Mouse (Mus musculus) intestine, embryonic 16.5 days (tissue): Measurements from ENCODE around the gene Cdan1. TPM values are rescaled to one million over a fixed set of nuclear protein-coding genes. Genes with fewer than 3 reads are reported as not detected.
"Not testable (repeated sequence)": the region's sequence is repeated elsewhere in the genome, so short reads cannot be mapped to it uniquely, and the experiment has no call there.

Experiments used
- ATAC-seq: fragments of 200-750 bp; cut with Nextera tagmentation; 2 replicates; pipeline ENCODE4 v1.8.0; 2017; ENCODE audit warnings: moderate TSS enrichment, moderate library complexity
- H3K27ac ChIP-seq: fragments of 300-500 bp; sonication (generic); 2 replicates; pipeline ENCODE4 v1.5.1; 2014; ENCODE audit warnings: mild to moderate bottlenecking, low read length
- H3K27me3 ChIP-seq: fragments of 300-500 bp; sonication (generic); replicated peaks from 2 replicates; pipeline ENCODE4 v1.6.1; 2014; ENCODE audit warnings: low read length, control low read depth, mixed read lengths; ENCODE audit not compliant: control insufficient read depth, insufficient read depth
- H3K36me3 ChIP-seq: fragments of 300-500 bp; sonication (generic); 2 replicates; pipeline ENCODE4 v1.6.1; 2014; ENCODE audit warnings: low read length, control low read depth; ENCODE audit not compliant: control insufficient read depth, insufficient read depth
- H3K4me1 ChIP-seq: fragments of 300-500 bp; sonication (generic); 2 replicates; pipeline ENCODE4 v1.6.1; 2014; ENCODE audit warnings: low read length, control low read depth, mixed read lengths; ENCODE audit not compliant: control insufficient read depth, insufficient read depth
- H3K4me2 ChIP-seq: fragments of 300-500 bp; sonication (generic); 2 replicates; pipeline ENCODE4 v1.6.1; 2014; ENCODE audit warnings: low read depth, low read length, control low read depth
- H3K4me3 ChIP-seq: fragments of 300-500 bp; sonication (generic); 2 replicates; pipeline ENCODE4 v1.5.1; 2014; ENCODE audit warnings: mild to moderate bottlenecking, low read length
- H3K9ac ChIP-seq: fragments of 300-500 bp; sonication (generic); 2 replicates; pipeline ENCODE4 v1.6.1; 2014; ENCODE audit warnings: low read depth, low read length
- H3K9me3 ChIP-seq: fragments of 300-500 bp; sonication (generic); 2 replicates; pipeline ENCODE4 v1.6.1; 2016; ENCODE audit warnings: low read length, control low read depth; ENCODE audit not compliant: control insufficient read depth
- WGBS: fragments of 180-500 bp; shearing (Covaris S2); extraction: QIAGEN DNeasy Blood & Tissue Kit; methylation state at CpG from one replicate; pipeline ENCODE4 v1.1.7; 2014; 5-methylcytosine and 5-hydroxymethylcytosine counted together
- polyA plus RNA-seq: library from polyadenylated mRNA; unstranded; fragments of >200 nt; fragmentation: Nextera tagmentation; extraction: Ambion mirVana; gene quantifications from 2 replicates; pipeline ENCODE4 v1.2.1, GENCODE M21; 2015

The Cdan1 gene
- polyA plus RNA-seq, 1 experiment from 2014 or later: 4.1 TPM

DNA sequence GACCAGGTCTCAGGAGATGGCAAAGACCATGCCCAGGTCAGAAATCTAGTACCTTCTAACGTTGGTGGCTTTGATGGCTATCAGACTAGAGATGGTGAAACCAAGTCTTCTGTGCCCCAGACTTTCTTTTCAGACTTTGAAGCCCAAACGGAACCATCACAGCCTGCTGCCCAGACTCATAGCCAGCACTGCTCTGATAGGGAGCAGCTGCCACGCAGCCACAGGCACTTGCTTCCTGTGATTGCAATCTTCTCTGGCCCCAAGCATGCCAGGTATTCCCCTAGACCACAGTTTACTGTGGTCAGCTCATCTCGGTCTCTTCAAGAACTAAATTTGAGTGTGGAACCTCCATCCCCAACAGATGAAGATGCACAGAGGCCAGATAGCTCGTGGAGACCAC is 147.3 kb downstream of the Cdan1 start:
- no peaks in the 10 kb centered on the region for H3K4me1 ChIP-seq
- H3K36me3 ChIP-seq: no peaks in the 10 kb centered on the region
- H3K9me3 ChIP-seq: no peaks in the 10 kb centered on the region
- no peak for ATAC-seq
- no peaks in the 10 kb centered on the region for H3K27me3 ChIP-seq
- H3K9ac ChIP-seq: no peak overlapping the region
- H3K4me2 ChIP-seq: no peak overlapping the region
- H3K27ac ChIP-seq: no peak overlapping the region
- 76% methylated on average over 5 of the region's 5 CpGs for WGBS
- H3K4me3 ChIP-seq: no peak overlapping the region

- 82% methylated on average over 3 of the region's 3 CpGs for WGBS
- Histone ChIP-seq H3K9ac (no peak overlapping the region), H3K4me3 (no peak overlapping the region), H3K4me2 (no peak overlapping the region), H3K4me1 (no peaks in the 10 kb centered on the region), H3K27ac (no peak overlapping the region), H3K27me3 (no peaks in the 10 kb centered on the region), H3K36me3 (no peaks in the 10 kb centered on the region), H3K9me3 (no peaks in the 10 kb centered on the region)
- no peak for ATAC-seq
Measured at GRCm38 (mm10) chr2:120700379-120700885, 149.5 kb downstream of the Cdan1 start.

DNA sequence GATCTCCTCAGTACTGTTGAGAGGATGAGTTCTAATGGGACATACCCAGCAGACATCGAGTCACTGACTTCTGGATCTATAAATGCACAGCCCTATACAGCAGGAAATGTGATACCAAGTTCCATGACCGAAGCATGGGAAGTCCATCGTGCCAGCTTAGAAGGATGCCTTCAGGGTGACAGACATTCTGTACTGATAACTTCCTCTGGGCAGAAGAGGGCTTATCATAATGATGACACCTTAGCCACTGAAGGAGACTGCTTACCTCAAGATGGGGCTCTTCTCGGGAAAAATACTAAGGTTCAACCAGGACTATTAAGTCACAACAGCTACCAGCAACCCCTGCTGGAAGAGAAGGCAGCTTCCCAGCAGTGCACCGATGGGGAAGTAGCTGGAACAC is 152.2 kb downstream of the Cdan1 start:
- H3K27ac ChIP-seq: no peak overlapping the region
- 84% methylated on average over 5 of the region's 5 CpGs for WGBS
- no peaks in the 10 kb centered on the region for H3K27me3 ChIP-seq
- no peak overlapping the region for H3K4me2 ChIP-seq
- no peak for ATAC-seq
- no peak overlapping the region for H3K4me3 ChIP-seq
- H3K36me3 ChIP-seq: no peaks in the 10 kb centered on the region
- H3K9me3 ChIP-seq: no peaks in the 10 kb centered on the region
- H3K4me1 ChIP-seq: no peaks in the 10 kb centered on the region
- no peak overlapping the region for H3K9ac ChIP-seq

DNA sequence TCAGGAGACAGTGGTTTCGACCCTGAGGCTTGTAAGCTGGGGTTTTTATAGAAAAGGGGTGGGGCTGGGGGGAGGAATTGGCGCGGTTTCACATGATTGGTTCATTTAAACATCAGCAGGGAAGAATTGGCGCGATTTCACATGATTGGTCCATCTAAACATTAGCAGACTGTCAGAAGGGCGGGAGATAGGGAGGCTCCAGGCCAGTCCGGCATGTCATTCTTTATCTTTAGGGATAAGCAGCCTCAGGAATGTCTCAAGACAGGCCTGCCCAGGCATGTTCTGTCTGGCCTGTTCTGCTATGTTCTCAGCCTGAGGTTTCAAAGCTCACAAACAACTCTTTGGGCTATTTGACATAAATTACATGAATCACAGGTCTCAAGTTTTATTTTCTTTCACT is 168.8 kb downstream of the Cdan1 start:
- not testable (repeated sequence) for H3K36me3 ChIP-seq, ATAC-seq, H3K27ac ChIP-seq, H3K9ac ChIP-seq, H3K9me3 ChIP-seq, H3K27me3 ChIP-seq, H3K4me2 ChIP-seq, H3K4me1 ChIP-seq, H3K4me3 ChIP-seq
- WGBS: 83% methylated on average over 7 of the region's 7 CpGs

DNA sequence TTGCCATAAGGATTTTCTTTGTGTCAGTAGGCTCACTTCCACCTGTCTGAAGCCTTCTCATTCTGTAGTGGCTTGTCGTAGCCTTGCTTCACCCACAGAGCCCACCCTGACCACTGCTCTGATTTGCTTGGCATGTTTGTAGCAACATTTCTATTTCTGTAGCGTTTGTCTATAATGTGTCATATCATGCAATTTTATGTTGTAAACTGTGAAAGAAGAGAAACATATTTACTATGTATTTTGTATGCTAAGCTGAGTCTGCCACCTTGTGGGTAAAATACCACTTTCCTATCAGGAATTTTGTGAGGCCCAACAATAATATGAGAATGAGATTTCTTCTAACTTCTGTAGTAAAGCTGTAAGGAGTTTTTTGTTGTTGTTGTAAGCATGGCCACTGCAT is 179.7 kb downstream of the Cdan1 start:
- Histone ChIP-seq H3K36me3 (no peaks in the 10 kb centered on the region), H3K9ac (no peak overlapping the region), H3K27me3 (no peaks in the 10 kb centered on the region), H3K4me2 (no peak overlapping the region), H3K9me3 (no peaks in the 10 kb centered on the region), H3K4me3 (no peak overlapping the region), H3K4me1 (no peaks in the 10 kb centered on the region), H3K27ac (no peak overlapping the region)
- WGBS: 68% methylated on average over 2 of the region's 2 CpGs
- no peak for ATAC-seq

GRCm38 (mm10) chr2:120667446-120667845 is 182.5 kb downstream of the Cdan1 start:
- H3K9ac ChIP-seq: no peak overlapping the region
- no peak for ATAC-seq
- 87% methylated on average over 2 of the region's 2 CpGs for WGBS
- no peaks in the 10 kb centered on the region for H3K9me3 ChIP-seq
- no peak overlapping the region for H3K27ac ChIP-seq
- H3K4me3 ChIP-seq: no peak overlapping the region
- no peaks in the 10 kb centered on the region for H3K36me3 ChIP-seq
- H3K4me2 ChIP-seq: no peak overlapping the region
- H3K4me1 ChIP-seq: 0 out of 2 replicates have a peak, but pooled peaks cover 5% of the 10 kb centered on the region
- no peaks in the 10 kb centered on the region for H3K27me3 ChIP-seq

Other genes starting within 250 kb of the Cdan1 start
- 16.9 and 20.6 TPM in 2 replicates for gene Haus2, start 240.7 kb downstream of the Cdan1 start, polyA plus RNA-seq
- gene Lrrc57, start 240.6 kb downstream of the Cdan1 start, polyA plus RNA-seq: 19.5 and 22.4 TPM in 2 replicates
- gene Stard9, start 221.0 kb downstream of the Cdan1 start, polyA plus RNA-seq: 2.5 and 3.3 TPM in 2 replicates
- 1.4 and 1.6 TPM in 2 replicates for gene Ttbk2, start 476 bp upstream of the Cdan1 start, polyA plus RNA-seq
- 15.4 and 16.2 TPM in 2 replicates for gene Ubr1, start 120.6 kb upstream of the Cdan1 start, polyA plus RNA-seq
- 4.1 and 4.3 TPM in 2 replicates for gene Tmem62, start 126.9 kb upstream of the Cdan1 start, polyA plus RNA-seq
- gene Ccndbp1, start 158.3 kb upstream of the Cdan1 start, polyA plus RNA-seq: 34.5 and 34.6 TPM in 2 replicates
- gene Epb42, start 186.9 kb upstream of the Cdan1 start, polyA plus RNA-seq: 1.5 and 3.4 TPM in 2 replicates
- not detected in 2 replicates for gene Tgm5, start 235.7 kb upstream of the Cdan1 start, polyA plus RNA-seq